Mouse (Mus musculus): ENCODE measurements around the gene Mctp2. TPM values are rescaled to one million over a fixed set of nuclear protein-coding genes. Genes with fewer than 3 reads are reported as not detected.

Gene Mctp2
- polyA plus RNA-seq, 1 experiment: 7.1 TPM

DNA sequence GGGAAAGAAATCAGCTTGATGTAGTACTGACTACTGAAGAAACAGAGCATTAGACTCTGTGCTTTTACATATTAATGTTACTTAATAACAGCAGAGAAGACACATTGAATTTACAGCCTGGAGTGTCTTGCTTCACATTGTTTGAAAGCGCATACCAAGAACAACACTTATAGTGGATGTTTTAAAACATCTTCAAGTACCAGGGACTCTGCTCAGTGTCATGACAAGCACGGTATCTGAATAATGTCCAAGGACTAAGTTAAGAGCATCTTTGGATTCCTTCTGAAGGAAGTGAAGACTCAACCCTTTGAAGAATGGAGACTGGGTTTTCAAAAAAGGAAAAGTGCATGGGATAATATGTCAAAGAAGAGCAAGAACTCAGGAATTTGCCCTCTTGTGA lies 191.3 kb downstream of the Mctp2 start:
- TF ChIP-seq POLR2A (IDR thresholded peaks at IDR 0.05; ENCODE audit: borderline replicate concordance, control insufficient read depth, low read depth, low read length) (no peak), CTCF (IDR thresholded peaks at IDR 0.05; ENCODE audit: control insufficient read depth, insufficient read depth, low read length) (no peak)
- 80% methylated on average over 2 of the region's 2 CpGs for WGBS
- Histone ChIP-seq H3K4me3 (replicated peaks; ENCODE audit: control insufficient read depth, low read depth, low read length) (no peak overlapping the region), H3K27ac (ENCODE audit: control insufficient read depth, insufficient read depth, low read depth, low read length, poor library complexity) (no peak overlapping the region), H3K4me1 (ENCODE audit: control insufficient read depth, insufficient read depth, low read length) (no peaks in the 10 kb centered on the region)

DNA sequence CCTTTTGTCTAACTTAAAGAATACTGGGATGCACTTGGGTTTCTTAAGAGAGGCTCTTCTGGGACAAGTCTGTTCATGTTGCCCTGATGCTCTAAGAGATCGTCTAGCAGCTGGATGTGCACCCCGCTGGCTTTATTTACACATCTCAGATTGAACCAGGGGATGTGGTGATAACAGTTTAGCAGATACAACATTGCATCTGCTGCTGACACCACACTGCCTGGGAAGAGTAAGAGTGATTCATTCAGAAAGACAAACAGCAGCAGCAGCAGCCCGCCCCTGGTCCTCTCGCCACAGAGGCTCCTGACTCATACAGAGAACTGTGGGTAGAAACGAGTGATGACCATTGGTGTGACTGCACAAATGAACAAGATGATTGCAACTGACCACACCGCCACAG lies 195.8 kb downstream of the Mctp2 start:
- TF ChIP-seq POLR2A (IDR thresholded peaks at IDR 0.05; ENCODE audit: borderline replicate concordance, control insufficient read depth, low read depth, low read length): no peak
- no peak for TF ChIP-seq CTCF (IDR thresholded peaks at IDR 0.05; ENCODE audit: control insufficient read depth, insufficient read depth, low read length)
- Histone ChIP-seq H3K4me1 (ENCODE audit: control insufficient read depth, insufficient read depth, low read length) (no peaks in the 10 kb centered on the region; the same call in 1 of the 2 replicates), H3K4me3 (replicated peaks; ENCODE audit: control insufficient read depth, low read depth, low read length) (no peak overlapping the region), H3K27ac (ENCODE audit: control insufficient read depth, insufficient read depth, low read depth, low read length, poor library complexity) (no peak overlapping the region)
- WGBS: 76% methylated on average over 6 of the region's 6 CpGs

DNA sequence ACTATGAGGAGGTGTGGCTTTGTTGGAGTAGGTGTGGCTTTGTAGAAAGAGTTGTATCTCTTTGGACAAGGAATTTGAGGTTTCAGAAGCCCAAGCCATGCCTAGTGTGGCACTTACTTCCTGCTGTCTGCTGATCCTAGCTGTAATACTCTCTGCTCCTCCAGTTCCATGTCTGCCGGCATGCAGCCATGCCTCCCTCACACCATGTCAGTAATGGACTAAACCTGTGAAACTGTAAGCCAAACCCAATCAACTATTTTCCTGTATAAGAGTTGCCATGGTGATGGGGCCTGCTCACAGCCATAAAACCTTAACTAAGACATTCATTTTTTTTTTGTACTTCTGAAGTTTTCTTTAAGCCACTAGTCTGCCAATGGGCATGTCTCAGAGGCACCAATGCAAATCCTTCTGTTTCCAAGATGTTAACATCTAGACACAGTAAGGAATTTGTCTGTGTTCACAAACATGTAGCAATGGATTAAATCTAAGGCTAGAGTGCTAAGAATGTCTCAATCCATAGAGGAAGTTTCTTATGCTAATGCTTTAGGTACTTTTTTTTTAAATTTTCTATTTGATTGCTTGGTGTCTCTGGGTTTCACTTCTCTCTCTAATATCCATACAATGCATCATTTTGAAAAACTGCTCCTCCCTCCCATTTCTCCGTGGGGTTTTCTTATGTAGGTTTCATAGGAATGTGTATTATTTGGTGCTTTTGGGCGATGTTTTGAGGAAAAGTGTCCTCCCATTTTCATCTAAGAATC lies 197.6 kb downstream of the Mctp2 start:
- H3K4me1 ChIP-seq (ENCODE audit: control insufficient read depth, insufficient read depth, low read length): no peaks in the 10 kb centered on the region; the same call in 1 of the 2 replicates
- WGBS: 77% methylated on average over 3 of the region's 3 CpGs
- H3K27ac ChIP-seq (ENCODE audit: control insufficient read depth, insufficient read depth, low read depth, low read length, poor library complexity): no peak overlapping the region
- TF ChIP-seq CTCF (IDR thresholded peaks at IDR 0.05; ENCODE audit: control insufficient read depth, insufficient read depth, low read length): no peak
- TF ChIP-seq POLR2A (IDR thresholded peaks at IDR 0.05; ENCODE audit: borderline replicate concordance, control insufficient read depth, low read depth, low read length): no peak
- no peak overlapping the region for H3K4me3 ChIP-seq (replicated peaks; ENCODE audit: control insufficient read depth, low read depth, low read length)

DNA sequence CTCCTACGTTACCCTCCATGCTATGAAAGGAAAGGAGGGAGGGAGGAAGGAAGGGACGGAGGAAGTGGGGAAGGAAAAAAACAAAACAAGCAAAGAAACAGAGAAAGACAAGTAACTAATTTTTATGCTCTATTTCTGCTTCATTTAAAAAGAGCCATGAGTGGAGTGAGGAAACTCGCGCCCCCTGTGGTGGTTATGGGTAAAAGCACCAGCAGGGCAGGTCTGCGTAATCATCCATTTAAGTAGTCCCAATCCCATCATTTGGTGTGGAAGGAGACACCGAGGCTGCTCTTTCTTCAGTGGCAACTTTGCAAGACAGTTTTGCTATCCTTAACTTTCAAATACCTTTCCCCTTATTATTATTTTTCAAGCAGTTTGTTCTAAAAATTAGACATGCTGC lies 202.2 kb downstream of the Mctp2 start:
- WGBS: 72% methylated on average over 6 of the region's 6 CpGs
- no peak overlapping the region for H3K4me3 ChIP-seq (replicated peaks; ENCODE audit: control insufficient read depth, low read depth, low read length)
- H3K27ac ChIP-seq (ENCODE audit: control insufficient read depth, insufficient read depth, low read depth, low read length, poor library complexity): no peak overlapping the region
- no peak for TF ChIP-seq POLR2A (IDR thresholded peaks at IDR 0.05; ENCODE audit: borderline replicate concordance, control insufficient read depth, low read depth, low read length)
- no peak for TF ChIP-seq CTCF (IDR thresholded peaks at IDR 0.05; ENCODE audit: control insufficient read depth, insufficient read depth, low read length)
- no peaks in the 10 kb centered on the region; the same call in 1 of the 2 replicates for H3K4me1 ChIP-seq (ENCODE audit: control insufficient read depth, insufficient read depth, low read length)

DNA sequence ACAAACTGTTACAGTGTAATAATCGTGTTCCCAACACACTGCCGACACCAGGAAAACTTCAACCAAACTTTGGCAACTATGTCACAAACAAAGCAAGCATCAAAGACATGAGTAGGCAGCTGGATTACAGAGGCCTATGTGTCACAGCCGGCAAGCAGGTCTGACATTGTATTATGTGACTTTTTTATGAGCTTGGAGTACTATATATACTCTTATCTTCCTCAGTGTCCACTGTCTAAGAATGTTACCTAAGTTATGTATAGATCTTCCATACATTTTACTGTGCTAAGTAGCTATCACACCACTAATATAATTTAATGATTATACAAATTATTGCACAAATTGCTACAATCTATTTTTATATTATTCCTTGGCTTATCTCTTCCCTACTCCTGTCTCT lies 202.8 kb downstream of the Mctp2 start:
- no peak overlapping the region for H3K27ac ChIP-seq (ENCODE audit: control insufficient read depth, insufficient read depth, low read depth, low read length, poor library complexity)
- H3K4me1 ChIP-seq (ENCODE audit: control insufficient read depth, insufficient read depth, low read length): no peaks in the 10 kb centered on the region; the same call in 1 of the 2 replicates
- 77% methylated on average over 3 of the region's 3 CpGs for WGBS
- no peak overlapping the region for H3K4me3 ChIP-seq (replicated peaks; ENCODE audit: control insufficient read depth, low read depth, low read length)
- TF ChIP-seq CTCF (IDR thresholded peaks at IDR 0.05; ENCODE audit: control insufficient read depth, insufficient read depth, low read length) (no peak), POLR2A (IDR thresholded peaks at IDR 0.05; ENCODE audit: borderline replicate concordance, control insufficient read depth, low read depth, low read length) (no peak)

DNA sequence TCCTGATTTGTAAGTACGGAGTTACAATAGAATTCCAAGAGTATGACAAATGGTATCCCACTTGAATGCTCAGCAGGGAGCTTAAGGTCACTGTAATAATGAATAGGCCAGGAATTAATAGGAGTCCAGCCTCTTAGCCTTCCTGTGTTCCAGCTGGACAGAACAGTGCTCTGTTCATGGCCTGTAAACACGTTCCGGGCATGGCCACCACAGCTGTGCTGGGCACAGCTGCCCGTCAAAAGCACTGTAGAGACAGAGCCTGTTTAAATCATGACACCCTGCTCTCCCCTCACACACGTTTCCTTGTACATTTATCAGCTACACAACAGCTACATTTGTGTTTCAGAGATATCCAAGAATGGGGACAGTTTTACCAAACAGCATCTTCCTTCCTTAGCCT lies 205.7 kb downstream of the Mctp2 start:
- Histone ChIP-seq H3K27ac (ENCODE audit: control insufficient read depth, insufficient read depth, low read depth, low read length, poor library complexity) (no peak overlapping the region), H3K4me3 (replicated peaks; ENCODE audit: control insufficient read depth, low read depth, low read length) (no peak overlapping the region), H3K4me1 (ENCODE audit: control insufficient read depth, insufficient read depth, low read length) (no peaks in the 10 kb centered on the region)
- TF ChIP-seq CTCF (IDR thresholded peaks at IDR 0.05; ENCODE audit: control insufficient read depth, insufficient read depth, low read length) (no peak), POLR2A (IDR thresholded peaks at IDR 0.05; ENCODE audit: borderline replicate concordance, control insufficient read depth, low read depth, low read length) (no peak)
- 80% methylated on average over 5 of the region's 5 CpGs for WGBS

DNA sequence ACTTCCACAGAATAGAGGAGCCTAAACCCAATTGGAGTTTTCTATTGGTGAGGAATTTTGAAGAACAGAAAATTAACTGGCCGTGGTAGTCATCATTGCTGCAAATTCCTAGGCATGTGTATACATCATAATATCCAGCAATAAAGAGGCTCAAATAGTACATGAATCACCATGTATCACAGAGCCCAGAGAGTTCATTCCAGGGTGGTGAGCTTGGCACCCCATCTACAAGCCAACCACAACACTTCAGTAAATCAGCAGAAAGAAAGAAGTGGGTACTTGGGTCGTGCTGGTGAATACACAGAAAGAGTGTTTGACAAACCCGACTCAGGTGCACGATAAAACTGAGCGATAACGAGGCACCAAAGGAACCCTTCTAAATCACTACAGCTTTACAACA lies 207.8 kb downstream of the Mctp2 start:
- H3K4me1 ChIP-seq (ENCODE audit: control insufficient read depth, insufficient read depth, low read length): no peaks in the 10 kb centered on the region
- no peak overlapping the region for H3K27ac ChIP-seq (ENCODE audit: control insufficient read depth, insufficient read depth, low read depth, low read length, poor library complexity)
- 84% methylated on average over 6 of the region's 6 CpGs for WGBS
- no peak overlapping the region for H3K4me3 ChIP-seq (replicated peaks; ENCODE audit: control insufficient read depth, low read depth, low read length)
- TF ChIP-seq POLR2A (IDR thresholded peaks at IDR 0.05; ENCODE audit: borderline replicate concordance, control insufficient read depth, low read depth, low read length) (no peak), CTCF (IDR thresholded peaks at IDR 0.05; ENCODE audit: control insufficient read depth, insufficient read depth, low read length) (no peak)

DNA sequence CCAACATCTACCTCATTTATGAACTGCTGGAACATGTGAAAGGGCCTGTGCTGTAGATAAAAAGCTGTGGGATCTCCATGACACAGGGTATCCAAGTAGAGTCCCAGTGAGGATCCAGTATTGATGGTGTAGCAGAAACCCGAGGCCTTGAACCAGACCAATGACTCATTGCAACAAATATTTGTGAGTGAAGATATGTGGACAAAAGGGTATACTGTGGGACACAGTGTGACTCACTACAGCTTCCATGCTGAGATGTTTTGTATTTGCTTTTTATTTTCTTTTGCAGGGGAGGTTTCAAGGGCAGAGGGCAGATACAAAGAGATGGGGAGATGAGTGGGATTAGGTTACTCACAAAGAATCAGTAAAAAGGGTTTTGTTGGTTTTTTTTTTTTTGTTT lies 209.4 kb downstream of the Mctp2 start:
- no peaks in the 10 kb centered on the region for H3K4me1 ChIP-seq (ENCODE audit: control insufficient read depth, insufficient read depth, low read length)
- no peak for TF ChIP-seq CTCF (IDR thresholded peaks at IDR 0.05; ENCODE audit: control insufficient read depth, insufficient read depth, low read length)
- TF ChIP-seq POLR2A (IDR thresholded peaks at IDR 0.05; ENCODE audit: borderline replicate concordance, control insufficient read depth, low read depth, low read length): no peak
- 73% methylated on average over 1 of the region's 1 CpGs for WGBS
- H3K4me3 ChIP-seq (replicated peaks; ENCODE audit: control insufficient read depth, low read depth, low read length): no peak overlapping the region
- no peak overlapping the region for H3K27ac ChIP-seq (ENCODE audit: control insufficient read depth, insufficient read depth, low read depth, low read length, poor library complexity)

Measured in bone marrow, adult 2 months (tissue).